Mouse (Mus musculus): ENCODE results near the gene Gal3st2.

GRCm38 (mm10) chr1:93825771-93826539 is 35.2 kb upstream of the Gal3st2 start:
- TF ChIP-seq POLR2A (IDR thresholded peaks at IDR 0.05; ENCODE audit: insufficient read length, low read depth), result no peak
- TF ChIP-seq REST (IDR thresholded peaks at IDR 0.05; ENCODE audit: insufficient read depth, insufficient read length), result no peak
- no peak for TF ChIP-seq POLR2AphosphoS2 (IDR thresholded peaks at IDR 0.05; ENCODE audit: insufficient read length, low read depth)
- no peak for TF ChIP-seq MYOG (IDR thresholded peaks at IDR 0.05; ENCODE audit: control insufficient read depth in 1 of 3, insufficient read depth in 1 of 3, insufficient read length in 2 of 3, low read depth in 2 of 3)
- TF ChIP-seq E2F4 (IDR thresholded peaks at IDR 0.05; ENCODE audit: insufficient read depth), result no peak
- TF ChIP-seq CEBPB (IDR thresholded peaks at IDR 0.05; ENCODE audit: insufficient read depth, poor library complexity, severe bottlenecking), result no peak
- TF ChIP-seq USF1 (IDR thresholded peaks at IDR 0.05; ENCODE audit: low read depth), result no peak
- no peak for TF ChIP-seq SRF (IDR thresholded peaks at IDR 0.05; ENCODE audit: control insufficient read depth, insufficient read length, low read depth)
- TF ChIP-seq MYOD1 (IDR thresholded peaks at IDR 0.05; ENCODE audit: control insufficient read depth in 1 of 3, insufficient read length in 2 of 3, low read depth in 2 of 3), result no peak
- no peak for TF ChIP-seq TCF12 (IDR thresholded peaks at IDR 0.05; ENCODE audit: insufficient read depth, poor library complexity, severe bottlenecking)
- TF ChIP-seq MAX (IDR thresholded peaks at IDR 0.05; ENCODE audit: low read depth), result no peak
- TF ChIP-seq TCF3 (IDR thresholded peaks at IDR 0.05; ENCODE audit: insufficient read length, low read depth), result no peak
